Mouse (Mus musculus): ENCODE data around the gene Lpp. TPM values are rescaled to one million over a fixed set of nuclear protein-coding genes. Genes with fewer than 3 reads are reported as not detected.

Gene Lpp
- polyA plus RNA-seq, 1 experiment from 2014 or later = 17.1 TPM

DNA sequence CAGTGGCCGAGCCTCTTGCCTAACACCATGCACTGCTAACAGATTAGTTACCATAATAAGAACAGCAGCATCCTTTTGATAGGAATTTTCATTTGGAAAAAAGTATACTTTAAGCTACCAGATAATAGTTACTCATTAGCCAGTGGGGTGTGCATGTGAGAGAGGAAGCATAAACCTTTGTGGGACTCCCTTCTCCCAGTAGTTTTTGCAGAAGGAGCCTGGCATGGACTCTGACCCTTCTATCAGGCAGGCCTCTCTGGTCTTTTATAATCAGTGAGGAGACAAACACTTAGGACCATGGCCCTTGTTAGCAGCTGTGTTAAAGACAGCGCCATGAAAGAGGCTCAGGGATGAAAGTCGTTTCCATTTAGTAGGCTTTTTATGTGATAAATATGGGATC, 76.0 kb downstream of the Lpp start:
- no peak for DNase-seq (ENCODE audit: low spot score)

DNA sequence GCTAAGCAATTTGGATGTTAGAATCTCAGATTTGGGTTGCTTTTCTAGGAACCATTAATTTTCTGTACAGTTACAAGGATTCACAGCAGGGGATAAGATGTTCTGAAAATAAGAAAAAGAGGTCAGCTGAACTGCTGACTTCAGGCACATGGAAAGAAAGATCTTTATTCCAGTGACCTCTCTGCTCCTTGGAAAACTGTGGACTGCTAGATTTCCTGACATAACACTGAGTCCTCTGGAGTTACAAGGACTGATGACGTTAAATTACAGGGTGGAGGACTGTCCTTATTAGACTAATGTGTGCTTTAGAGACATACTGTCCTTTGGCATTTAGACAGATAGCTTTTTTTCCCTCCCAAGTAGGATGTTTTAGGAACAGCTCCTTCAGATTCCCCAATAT, 77.3 kb downstream of the Lpp start:
- DNase-seq (ENCODE audit: low spot score) = no peak

DNA sequence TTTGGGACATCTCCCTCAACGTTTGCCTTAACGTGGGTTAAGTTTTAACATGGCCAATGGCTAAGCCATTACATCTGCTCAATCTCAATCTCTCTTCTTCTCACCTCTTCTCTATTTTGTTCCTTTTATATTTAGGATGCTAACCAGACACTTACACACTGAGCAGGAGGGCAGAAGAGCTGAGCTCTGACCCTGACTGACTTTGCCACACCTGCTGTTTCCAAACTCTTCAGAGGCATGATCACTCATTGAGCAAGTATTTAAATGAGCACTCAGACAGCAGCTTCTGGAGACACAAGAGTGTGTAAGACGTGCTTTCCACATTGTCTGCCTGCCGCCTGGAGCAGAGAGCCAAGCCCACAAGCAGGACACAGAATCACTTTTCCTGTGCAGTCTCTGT, 77.7 kb downstream of the Lpp start:
- no peak for DNase-seq (ENCODE audit: low spot score)

GRCm38 (mm10) chr16:24471801-24472200, 78.5 kb downstream of the Lpp start:
- no peak for DNase-seq (ENCODE audit: low spot score)

DNA sequence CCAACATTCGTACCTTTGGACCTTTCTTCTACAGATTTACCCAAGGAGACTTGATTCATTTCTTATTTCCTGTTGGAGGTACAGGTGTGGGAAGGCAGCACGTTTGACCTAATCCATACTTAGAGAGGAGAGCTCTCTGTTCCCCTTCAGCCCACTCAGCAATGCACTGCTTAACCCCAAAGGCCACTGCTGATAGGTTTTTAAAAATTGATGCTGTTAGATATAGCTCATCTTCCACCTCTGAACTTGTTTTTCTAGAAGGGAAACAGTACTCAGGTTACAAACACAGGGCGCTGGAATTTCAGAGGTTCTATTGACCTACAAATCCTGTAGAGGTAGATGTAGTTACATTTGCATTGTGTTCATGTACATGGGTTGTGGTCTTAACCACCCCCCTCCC, 80.7 kb downstream of the Lpp start:
- DNase-seq (ENCODE audit: low spot score) = no peak

GRCm38 (mm10) chr16:24474781-24475180, 81.5 kb downstream of the Lpp start:
- peak; percentile 55 for DNase-seq (ENCODE audit: low spot score)

GRCm38 (mm10) chr16:24475305-24475947, 82.1 kb downstream of the Lpp start:
- DNase-seq (ENCODE audit: low spot score) = no peak

- no peak for DNase-seq (ENCODE audit: low spot score)
These were observed 83.6 kb downstream of the Lpp start for GRCm38 (mm10) chr16:24476911-24477401.

GRCm38 (mm10) chr16:24478006-24478405, 84.7 kb downstream of the Lpp start:
- DNase-seq (ENCODE audit: low spot score) = no peak

- DNase-seq (ENCODE audit: low spot score) = no peak
These were observed 85.5 kb downstream of the Lpp start for GRCm38 (mm10) chr16:24478851-24479250.

DNA sequence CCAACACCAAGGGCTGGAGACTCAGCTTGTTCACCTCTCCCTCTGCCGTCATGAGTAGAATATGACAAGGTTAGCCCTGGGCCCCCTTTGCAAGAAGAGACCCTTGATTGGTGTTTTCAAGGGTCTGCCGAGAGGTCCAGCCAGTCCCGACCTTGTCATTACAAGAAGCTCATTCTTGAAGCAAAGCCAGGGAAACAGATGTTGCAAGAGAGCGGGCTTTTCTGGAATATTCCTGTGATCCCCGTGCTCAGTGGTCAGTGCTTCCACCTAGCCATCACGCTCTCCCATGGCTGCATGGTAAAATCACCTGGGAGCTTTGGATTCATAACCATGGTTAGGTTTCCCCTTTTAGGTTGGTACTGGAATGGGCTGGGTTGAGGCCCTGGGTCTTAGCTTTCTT, 89.3 kb downstream of the Lpp start:
- DNase-seq (ENCODE audit: low spot score) = no peak

DNA sequence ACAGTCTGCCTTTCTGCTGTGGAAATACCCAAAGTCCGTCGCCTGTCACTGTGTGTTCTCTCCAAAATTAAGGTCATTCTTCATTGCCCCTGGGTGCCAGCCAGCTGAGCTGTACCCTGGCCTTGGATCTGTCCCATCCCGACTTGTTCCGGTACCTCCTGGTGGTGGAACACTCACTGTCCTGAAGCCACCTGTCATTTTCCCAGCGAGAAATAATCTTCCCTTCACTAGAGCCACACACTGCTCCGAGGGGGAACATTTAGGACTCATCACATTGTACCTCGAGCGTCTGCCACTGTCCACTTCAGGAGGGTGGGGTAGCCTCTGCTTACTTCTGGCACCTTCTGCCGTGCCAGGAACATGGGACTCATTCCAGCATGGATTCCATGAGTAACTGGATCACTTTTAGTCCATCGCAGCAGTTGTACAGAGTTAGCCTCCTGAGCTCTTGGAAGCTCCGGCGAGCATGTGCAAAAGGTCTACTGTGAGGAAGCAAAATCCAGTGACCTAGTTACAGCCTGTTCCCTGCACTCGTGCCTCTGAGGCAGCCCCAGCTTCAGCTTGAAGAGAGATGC, 90.3 kb downstream of the Lpp start:
- DNase-seq (ENCODE audit: low spot score) = peak; percentile 48

DNA sequence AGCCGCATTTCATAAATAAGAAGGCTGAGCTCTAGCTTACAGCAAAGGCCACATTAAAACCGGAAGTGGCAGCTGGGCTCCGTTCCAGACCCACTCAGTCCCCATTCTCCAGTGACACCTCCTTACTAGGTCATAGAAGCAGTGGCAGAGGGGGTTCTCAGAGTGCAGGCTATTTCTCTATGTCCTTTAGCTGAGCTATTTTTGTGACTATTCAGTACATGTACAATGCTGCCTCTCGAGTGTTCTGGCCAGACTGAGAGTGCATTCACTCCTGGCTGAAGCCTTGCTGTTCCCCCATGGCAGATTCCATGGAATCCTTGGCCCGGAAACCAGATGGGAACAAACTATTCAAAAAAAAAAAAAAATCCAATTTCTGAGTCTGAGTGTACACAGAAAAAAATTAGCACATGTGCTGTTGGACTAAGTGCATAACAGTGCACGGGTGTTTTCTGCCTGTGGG, 94.5 kb downstream of the Lpp start:
- no peak for DNase-seq (ENCODE audit: low spot score)

- DNase-seq (ENCODE audit: low spot score) = no peak
These were observed 96.4 kb downstream of the Lpp start for GRCm38 (mm10) chr16:24489516-24490285.

- DNase-seq (ENCODE audit: low spot score) = no peak
These were observed 97.6 kb downstream of the Lpp start for GRCm38 (mm10) chr16:24490751-24491485.

GRCm38 (mm10) chr16:24491486-24491758, 98.1 kb downstream of the Lpp start:
- DNase-seq (ENCODE audit: low spot score) = no peak

GRCm38 (mm10) chr16:24492194-24492940, 99.1 kb downstream of the Lpp start:
- DNase-seq (ENCODE audit: low spot score) = no peak

DNA sequence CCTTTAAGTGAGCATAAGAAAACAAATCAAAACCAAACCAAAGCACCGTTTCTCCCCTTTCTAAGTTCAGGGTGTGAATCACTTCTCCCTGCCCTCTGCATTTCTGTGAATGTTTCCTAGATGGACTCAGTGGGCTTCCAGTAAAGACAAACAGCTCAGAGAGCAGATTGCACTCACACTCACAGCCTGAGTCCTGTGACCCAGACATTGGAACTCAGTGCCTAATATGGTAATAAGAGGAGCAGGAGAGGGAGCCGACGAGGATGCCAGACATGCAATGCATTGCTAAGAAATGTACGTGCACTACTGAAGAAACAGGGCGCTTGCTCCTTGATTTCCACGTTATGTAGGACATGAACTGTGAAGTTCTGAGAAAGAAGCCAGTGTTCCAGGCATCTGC, 101.2 kb downstream of the Lpp start:
- DNase-seq (ENCODE audit: low spot score) = no peak

GRCm38 (mm10) chr16:24495461-24495860, 102.2 kb downstream of the Lpp start:
- no peak for DNase-seq (ENCODE audit: low spot score)

- no peak for DNase-seq (ENCODE audit: low spot score)
These were observed 103.3 kb downstream of the Lpp start for GRCm38 (mm10) chr16:24496635-24497034.

DNA sequence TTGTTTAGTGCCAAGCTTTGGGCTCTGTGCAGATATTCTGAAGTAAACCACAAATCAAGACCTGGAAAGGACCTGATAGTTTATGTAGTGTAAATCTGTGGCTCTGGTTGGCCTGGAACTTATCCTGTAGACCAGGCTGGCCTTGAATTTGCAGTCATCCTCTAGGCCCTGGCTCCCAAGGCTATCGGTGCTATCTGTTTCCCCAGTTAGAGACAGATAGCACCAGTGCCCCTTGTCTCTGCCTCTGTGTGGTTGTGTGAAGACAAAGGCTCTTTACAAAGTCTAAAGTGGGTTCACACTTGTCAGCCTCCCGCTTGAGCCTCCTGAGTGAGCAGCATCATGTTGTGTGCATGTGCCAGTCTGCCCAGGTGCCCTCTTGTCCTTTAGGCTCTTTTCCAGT, 104.1 kb downstream of the Lpp start:
- no peak for DNase-seq (ENCODE audit: low spot score)
